Mouse (Mus musculus): ENCODE measurements around the gene Atf7. TPM values are rescaled to one million over a fixed set of nuclear protein-coding genes. Genes with fewer than 3 reads are reported as not detected.

The Atf7 gene
- polyA plus RNA-seq, 1 experiment from 2014 or later, result 27.0 TPM

DNA sequence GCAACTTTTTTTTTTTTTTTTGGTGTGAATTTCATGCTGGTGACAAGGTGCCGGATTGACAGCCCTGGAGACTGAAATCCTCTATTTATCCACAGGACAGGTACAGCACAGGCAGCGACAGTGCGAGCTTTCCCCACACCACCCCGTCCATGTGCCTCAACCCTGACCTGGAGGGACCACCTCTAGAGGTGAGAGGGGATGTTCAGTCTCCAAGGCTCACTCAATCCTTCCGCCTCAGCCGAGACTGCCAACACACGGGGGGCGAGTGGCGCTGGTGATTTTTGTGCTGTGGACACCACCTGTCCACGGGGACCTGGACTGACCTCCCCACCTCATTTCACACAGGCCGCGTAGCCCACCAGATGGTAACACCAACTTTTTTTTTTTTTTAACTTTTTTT is 139.4 kb downstream of the Atf7 start:
- Histone ChIP-seq H3K27me3 (ENCODE audit: low read depth, poor library complexity, severe bottlenecking) (no peaks in the 10 kb centered on the region), H3K4me1 (no peaks in the 10 kb centered on the region), H3K9me3 (replicated peaks) (no peaks in the 10 kb centered on the region), H3K27ac (no peak overlapping the region), H3K4me3 (no peak overlapping the region), H3K36me3 (peaks cover 99% of the 10 kb centered on the region)
- 89% methylated on average over 12 of the region's 12 CpGs for WGBS
- no peak for DNase-seq (ENCODE audit: low spot score)

GRCm38 (mm10) chr15:102483136-102483535 is 142.1 kb downstream of the Atf7 start:
- WGBS, result 95% methylated on average over 3 of the region's 3 CpGs
- Histone ChIP-seq H3K9me3 (replicated peaks) (no peaks in the 10 kb centered on the region), H3K36me3 (peaks cover 97% of the 10 kb centered on the region)

More at GRCm38 (mm10) chr15:102483136-102483535, 142.1 kb downstream of the Atf7 start:
- H3K27ac ChIP-seq, result no peak overlapping the region
- no peaks in the 10 kb centered on the region for H3K4me1 ChIP-seq
- no peaks in the 10 kb centered on the region for H3K27me3 ChIP-seq (ENCODE audit: low read depth, poor library complexity, severe bottlenecking)
- DNase-seq (ENCODE audit: low spot score), result no peak
- no peak overlapping the region for H3K4me3 ChIP-seq

MicroRNAs within 50 kb of the gene (microRNA counts, 519-probe panel; counts per million panel counts)
- 684 counts per million, percentile 72 among the panel's probes with 10 or more counts for microRNA mmu-miR-688

Small RNA genes within 50 kb of the gene (microRNA-seq; reads per million reads assigned to microRNA genes)
- 0.88 reads per million for gene Mir688

Other genes starting within 250 kb of the Atf7 start
- 9.1 and 9.8 TPM in 2 replicates for gene Sp1, start 219.3 kb downstream of the Atf7 start, polyA plus RNA-seq (2016; fragmentation: Nextera tagmentation; extraction: Ambion mirVana)
- gene Amhr2, start 180.1 kb downstream of the Atf7 start, polyA plus RNA-seq (2016; fragmentation: Nextera tagmentation; extraction: Ambion mirVana), result 0.15 TPM in 1 of 2 replicates, not detected in the other
- 57.6 and 60.5 TPM in 2 replicates for gene Prr13, start 166.4 kb downstream of the Atf7 start, polyA plus RNA-seq (2016; fragmentation: Nextera tagmentation; extraction: Ambion mirVana)
- gene Pcbp2, start 154.9 kb downstream of the Atf7 start, polyA plus RNA-seq (2016; fragmentation: Nextera tagmentation; extraction: Ambion mirVana), result 230 and 235 TPM in 2 replicates
- 3.8 and 4.8 TPM in 2 replicates for gene Gm10337, start 121.7 kb downstream of the Atf7 start, polyA plus RNA-seq (2016; fragmentation: Nextera tagmentation; extraction: Ambion mirVana)
- gene Map3k12, start 108.4 kb downstream of the Atf7 start, polyA plus RNA-seq (2016; fragmentation: Nextera tagmentation; extraction: Ambion mirVana), result 23.8 and 27.7 TPM in 2 replicates
- gene Tarbp2, start 107.3 kb downstream of the Atf7 start, polyA plus RNA-seq (2016; fragmentation: Nextera tagmentation; extraction: Ambion mirVana), result 143 and 150 TPM in 2 replicates
- 1.7 and 1.8 TPM in 2 replicates for gene Npff, start 100.5 kb downstream of the Atf7 start, polyA plus RNA-seq (2016; fragmentation: Nextera tagmentation; extraction: Ambion mirVana)
- 0.31 TPM in 1 of 2 replicates, not detected in the other for gene Gm28047, start 397 bp downstream of the Atf7 start, polyA plus RNA-seq (2016; fragmentation: Nextera tagmentation; extraction: Ambion mirVana)
- gene Atp5g2, start 46.9 kb upstream of the Atf7 start, polyA plus RNA-seq (2016; fragmentation: Nextera tagmentation; extraction: Ambion mirVana), result 61.8 and 74.3 TPM in 2 replicates
- gene Calcoco1, start 96.7 kb upstream of the Atf7 start, polyA plus RNA-seq (2016; fragmentation: Nextera tagmentation; extraction: Ambion mirVana), result 26.3 and 33.5 TPM in 2 replicates